ENCODE assay signal across 17 mouse cellular contexts in the genomic region with DNA sequence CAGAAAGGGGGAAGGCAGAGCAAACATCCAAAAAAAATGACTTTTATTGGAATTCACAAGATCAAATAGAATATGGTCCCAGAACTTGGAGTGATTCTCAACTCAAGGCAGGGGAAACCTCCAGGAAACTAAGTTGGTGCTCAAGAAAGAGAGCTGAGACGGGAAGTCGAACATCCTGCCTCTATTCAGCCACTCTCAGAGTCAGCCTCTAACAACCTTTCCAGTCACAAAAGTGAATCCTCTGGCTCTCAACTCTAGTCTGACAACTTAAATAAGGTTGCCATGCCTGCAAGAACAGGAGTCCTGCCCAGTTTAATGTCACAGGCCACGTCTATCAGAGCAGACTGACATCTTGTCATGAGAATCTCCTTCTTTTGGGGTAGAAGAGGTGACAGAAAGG.
"Had no signal": no experiment of that assay in that cellular context is flagged by ENCODE, and none has a peak within 500 bp of the region (broad histone marks: within the 10 kb centered on the region; RNA-seq: fewer than 3 reads in every experiment).

No protein-coding gene starts in this region.

- DNase-seq: liver, postnatal 0 days; lung, adult 2 months; lung, postnatal 14 days; lung, postnatal 36 days; right cerebral cortex, postnatal 14 days; thymus, adult 2 months; thymus, postnatal 25 days had no signal

- H3K4me1 ChIP-seq: liver, embryonic 15.5 days; lung, embryonic 15.5 days; midbrain, embryonic 13.5 days; midbrain, embryonic 15.5 days; neural tube, embryonic 12.5 days; stomach, embryonic 15.5 days had no signal

- H3K4me3 ChIP-seq: liver, embryonic 15.5 days; lung, embryonic 15.5 days; megakaryocyte, embryonic 14.5 days; midbrain, embryonic 13.5 days; midbrain, embryonic 15.5 days; neural tube, embryonic 12.5 days; stomach, embryonic 15.5 days had no signal

- H3K27me3 ChIP-seq: liver, embryonic 15.5 days; lung, embryonic 15.5 days; megakaryocyte, embryonic 14.5 days; midbrain, embryonic 13.5 days; midbrain, embryonic 15.5 days; neural tube, embryonic 12.5 days; stomach, embryonic 15.5 days had no signal

- H3K36me3 ChIP-seq: liver, embryonic 15.5 days; lung, embryonic 15.5 days; midbrain, embryonic 13.5 days; midbrain, embryonic 15.5 days; neural tube, embryonic 12.5 days; stomach, embryonic 15.5 days had no signal

- H3K27ac ChIP-seq: liver, embryonic 15.5 days; lung, embryonic 15.5 days; macrophage; midbrain, embryonic 13.5 days; midbrain, embryonic 15.5 days; neural tube, embryonic 12.5 days; stomach, embryonic 15.5 days; stomach, postnatal 0 days had no signal

- ATAC-seq: liver, postnatal 0 days; lung, postnatal 0 days; midbrain, embryonic 13.5 days; midbrain, embryonic 15.5 days had no signal

- H3K9me3 ChIP-seq: liver, embryonic 15.5 days; lung, embryonic 15.5 days; megakaryocyte, embryonic 14.5 days; midbrain, embryonic 13.5 days; midbrain, embryonic 15.5 days; neural tube, embryonic 12.5 days; stomach, embryonic 15.5 days had no signal
